Mouse (Mus musculus) spleen, adult 2 months (tissue): ENCODE measurements around the gene Cdk18.

ENCODE experiments used
- CTCF ChIP-seq: fragments of 200-500 bp; IDR thresholded peaks from 2 replicates; pipeline ENCODE4 v1.5.1; 2011; ENCODE audit warnings: mild to moderate bottlenecking, inconsistent platforms; ENCODE audit not compliant: insufficient read depth, insufficient read length, insufficient replicate concordance; ENCODE audit errors: extremely low read depth
- POLR2A ChIP-seq: fragments of 200-500 bp; IDR thresholded peaks from 2 replicates; pipeline ENCODE4 v1.6.1; 2011; ENCODE audit warnings: low read depth, low read length, inconsistent platforms

- TF ChIP-seq CTCF: no peak
- TF ChIP-seq POLR2A: no peak
These were observed 39.7 kb downstream of the Cdk18 start for GRCm38 (mm10) chr1:132099775-132100174.
